Mouse (Mus musculus) retina, adult 2 months (tissue): ENCODE measurements around the gene Hpca.

Source experiments
- DNase-seq: peaks from one replicate; pipeline ENCODE4 v3.0.0-alpha.2; 2012; ENCODE audit warnings: low read depth, low spot score

Gene Hpca

GRCm38 (mm10) chr4:129121569-129122086 is at the start of gene Hpca:
Gene Hpca (minus strand): TSS chr4:129122036.
- no peak for DNase-seq

GRCm38 (mm10) chr4:129161581-129162255 is 39.9 kb upstream of the Hpca start:
- DNase-seq = no peak

- DNase-seq = no peak
Measured at GRCm38 (mm10) chr4:129161076-129161475, 39.2 kb upstream of the Hpca start.

- DNase-seq = no peak
Measured at GRCm38 (mm10) chr4:129158549-129158948, 36.7 kb upstream of the Hpca start.

GRCm38 (mm10) chr4:129157541-129157940 is 35.7 kb upstream of the Hpca start:
- DNase-seq = no peak

- DNase-seq = no peak
Measured at GRCm38 (mm10) chr4:129151276-129151811, 29.5 kb upstream of the Hpca start.

- DNase-seq = no peak
Measured at GRCm38 (mm10) chr4:129149321-129149720, 27.5 kb upstream of the Hpca start.

- DNase-seq = no peak
Measured at GRCm38 (mm10) chr4:129147552-129148103, 25.8 kb upstream of the Hpca start.

- DNase-seq = no peak
Measured at GRCm38 (mm10) chr4:129146392-129146791, 24.6 kb upstream of the Hpca start.

- DNase-seq = no peak
Measured at GRCm38 (mm10) chr4:129145943-129146342, 24.1 kb upstream of the Hpca start.

- DNase-seq = no peak
Measured at GRCm38 (mm10) chr4:129145411-129145810, 23.6 kb upstream of the Hpca start.

- no peak for DNase-seq
Measured at GRCm38 (mm10) chr4:129144401-129145367, 22.8 kb upstream of the Hpca start.

GRCm38 (mm10) chr4:129143509-129143908 is 21.7 kb upstream of the Hpca start:
- no peak for DNase-seq

- no peak for DNase-seq
Measured at GRCm38 (mm10) chr4:129142439-129143045, 20.7 kb upstream of the Hpca start.

- no peak for DNase-seq
Measured at GRCm38 (mm10) chr4:129141560-129142438, 20.0 kb upstream of the Hpca start.

- DNase-seq = no peak
Measured at GRCm38 (mm10) chr4:129140808-129141207, 19.0 kb upstream of the Hpca start.

GRCm38 (mm10) chr4:129139642-129140041 is 17.8 kb upstream of the Hpca start:
- DNase-seq = no peak

GRCm38 (mm10) chr4:129137392-129138321 is 15.8 kb upstream of the Hpca start:
- no peak for DNase-seq
